Mouse (Mus musculus) ES-E14 (cell line): ENCODE results near the gene Zfp948.

Source experiments
- CHD2 ChIP-seq: IDR thresholded peaks from 2 replicates; pipeline ENCODE4 v1.6.1; 2014; ENCODE audit warnings: mild to moderate bottlenecking, low read depth, low read length, inconsistent platforms
- HCFC1 ChIP-seq: IDR thresholded peaks from 2 replicates; pipeline ENCODE4 v1.6.1; 2012; ENCODE audit warnings: low read length, inconsistent platforms, borderline replicate concordance; ENCODE audit not compliant: insufficient read depth
- MAFK ChIP-seq: IDR thresholded peaks from 2 replicates; pipeline ENCODE4 v1.6.1; 2014; ENCODE audit warnings: mild to moderate bottlenecking, low read depth, low read length, inconsistent platforms; ENCODE audit not compliant: insufficient read depth
- ZC3H11A ChIP-seq: IDR thresholded peaks from 2 replicates; pipeline ENCODE4 v1.6.1; 2012; ENCODE audit warnings: low read depth, mild to moderate bottlenecking, inconsistent platforms, low read length, borderline replicate concordance
- ZNF384 ChIP-seq: IDR thresholded peaks from 2 replicates; pipeline ENCODE4 v1.6.1; 2012; ENCODE audit warnings: low read depth, low read length, inconsistent platforms

- TF ChIP-seq CHD2 (no peak), HCFC1 (no peak), ZC3H11A (no peak), MAFK (no peak), ZNF384 (no peak)
These were observed 36.0 kb upstream of the Zfp948 start for GRCm38 (mm10) chr17:21530645-21531330.
